Mouse (Mus musculus) neural tube, embryonic 11.5 days (tissue): ENCODE results near the gene Nfam1. TPM values are rescaled to one million over a fixed set of nuclear protein-coding genes. Genes with fewer than 3 reads are reported as not detected.

ENCODE experiments used
- ATAC-seq: fragments of 200-750 bp; cut with Nextera tagmentation; 2 replicates; pipeline ENCODE4 v1.8.0; 2017; ENCODE audit warnings: moderate number of reproducible peaks, mild to moderate bottlenecking, moderate TSS enrichment, moderate library complexity; ENCODE audit not compliant: insufficient read depth, low FRiP score, low TSS enrichment
- DNase-seq: peaks from one replicate; pipeline ENCODE4 v3.0.0-alpha.2; 2015; ENCODE audit warnings: low spot score
- H3K27ac ChIP-seq: fragments of 300-500 bp; sonication (generic); 2 replicates; pipeline ENCODE4 v1.5.1; 2014; ENCODE audit warnings: low read depth, mild to moderate bottlenecking, low read length
- H3K27me3 ChIP-seq: fragments of 300-500 bp; sonication (generic); 2 replicates; pipeline ENCODE4 v1.6.1; 2014; ENCODE audit warnings: mild to moderate bottlenecking, low read length, mixed read lengths; ENCODE audit not compliant: control insufficient read depth, insufficient read depth
- H3K36me3 ChIP-seq: fragments of 300-500 bp; sonication (generic); 2 replicates; pipeline ENCODE4 v1.6.1; 2014; ENCODE audit warnings: mild to moderate bottlenecking, low read length, moderate library complexity, mixed read lengths; ENCODE audit not compliant: control insufficient read depth, insufficient read depth
- H3K4me1 ChIP-seq: fragments of 300-500 bp; sonication (generic); 2 replicates; pipeline ENCODE4 v1.6.1; 2014; ENCODE audit warnings: low read length, mixed read lengths; ENCODE audit not compliant: control insufficient read depth, insufficient read depth
- H3K4me2 ChIP-seq: fragments of 300-500 bp; sonication (generic); 2 replicates; pipeline ENCODE4 v1.6.1; 2014; ENCODE audit warnings: low read depth, mild to moderate bottlenecking, moderate library complexity
- H3K4me3 ChIP-seq: fragments of 300-500 bp; sonication (generic); 2 replicates; pipeline ENCODE4 v1.5.1; 2014; ENCODE audit warnings: low read depth, low read length
- H3K9ac ChIP-seq: fragments of 300-500 bp; sonication (generic); 2 replicates; pipeline ENCODE4 v1.6.1; 2014; ENCODE audit warnings: mild to moderate bottlenecking, low read length
- H3K9me3 ChIP-seq: fragments of 300-500 bp; sonication (generic); 2 replicates; pipeline ENCODE4 v1.6.1; 2016; ENCODE audit warnings: low read length; ENCODE audit not compliant: control insufficient read depth
- WGBS: fragments of 180-500 bp; shearing (Covaris S2); extraction: QIAGEN DNeasy Blood & Tissue Kit; methylation state at CpG from one replicate; pipeline ENCODE4 v1.1.7; 2014; 5-methylcytosine and 5-hydroxymethylcytosine counted together
- polyA plus RNA-seq: library from polyadenylated mRNA; unstranded; fragments of >200 nt; fragmentation: Nextera tagmentation; extraction: Ambion mirVana; gene quantifications from 2 replicates; pipeline ENCODE4 v1.2.1, GENCODE M21; 2014

The Nfam1 gene
- polyA plus RNA-seq, 1 experiment from 2014 or later, result 3.0 TPM

- no peaks in the 10 kb centered on the region for H3K36me3 ChIP-seq
- no peak overlapping the region for H3K27ac ChIP-seq
- H3K4me3 ChIP-seq, result no peak overlapping the region
- 30% methylated on average over 15 of the region's 15 CpGs for WGBS
- H3K4me1 ChIP-seq, result peaks cover 20% of the 10 kb centered on the region
- ATAC-seq (no peak), DNase-seq (no peak)
- no peak overlapping the region for H3K9ac ChIP-seq
- no peaks in the 10 kb centered on the region for H3K9me3 ChIP-seq
- peaks cover 24% of the 10 kb centered on the region for H3K27me3 ChIP-seq
- peak overlapping the region; percentile 32; the same call in 1 of the 2 replicates for H3K4me2 ChIP-seq
Observed at GRCm38 (mm10) chr15:82981676-82982520, 51.2 kb downstream of the Nfam1 start.

GRCm38 (mm10) chr15:82979531-82979930, 53.6 kb downstream of the Nfam1 start:
- WGBS, result 83% methylated on average over 1 of the region's 1 CpGs
- peaks cover 8% of the 10 kb centered on the region for H3K27me3 ChIP-seq

GRCm38 (mm10) chr15:82974471-82974870, 58.6 kb downstream of the Nfam1 start:
- 0 out of 2 replicates have a peak, but pooled peaks cover 3% of the 10 kb centered on the region for H3K27me3 ChIP-seq
- no peaks in the 10 kb centered on the region for H3K36me3 ChIP-seq
- ATAC-seq (no peak), DNase-seq (no peak)
- H3K9ac ChIP-seq, result no peak overlapping the region
- H3K4me1 ChIP-seq, result peaks cover 7% of the 10 kb centered on the region
- WGBS, result 67% methylated on average over 1 of the region's 1 CpGs
- no peak overlapping the region for H3K4me2 ChIP-seq
- no peaks in the 10 kb centered on the region for H3K9me3 ChIP-seq
- H3K27ac ChIP-seq, result no peak overlapping the region
- no peak overlapping the region for H3K4me3 ChIP-seq

More at GRCm38 (mm10) chr15:82979531-82979930, 53.6 kb downstream of the Nfam1 start:
- Histone ChIP-seq H3K4me3 (no peak overlapping the region), H3K27ac (no peak overlapping the region), H3K9me3 (no peaks in the 10 kb centered on the region), H3K36me3 (no peaks in the 10 kb centered on the region), H3K4me1 (peaks cover 18% of the 10 kb centered on the region), H3K9ac (no peak overlapping the region), H3K4me2 (no peak overlapping the region)
- ATAC-seq, result no peak
- DNase-seq, result no peak

GRCm38 (mm10) chr15:82969206-82969721, 63.8 kb downstream of the Nfam1 start:
- no peak for ATAC-seq
- 22% methylated on average over 6 of the region's 6 CpGs for WGBS
- Histone ChIP-seq H3K27me3 (peaks cover 44% of the 10 kb centered on the region), H3K4me3 (no peak overlapping the region), H3K4me1 (peaks cover 25% of the 10 kb centered on the region), H3K4me2 (no peak overlapping the region), H3K9ac (no peak overlapping the region), H3K9me3 (no peaks in the 10 kb centered on the region), H3K27ac (peak overlapping the region; percentile 67; the same call in 1 of the 2 replicates), H3K36me3 (no peaks in the 10 kb centered on the region)
- DNase-seq, result no peak

- no peak overlapping the region for H3K4me3 ChIP-seq
- no peaks in the 10 kb centered on the region for H3K9me3 ChIP-seq
- peaks cover 45% of the 10 kb centered on the region for H3K27me3 ChIP-seq
- H3K4me1 ChIP-seq, result peaks cover 27% of the 10 kb centered on the region
- H3K4me2 ChIP-seq, result peak overlapping the region; percentile 37
- peak; percentile 78 for ATAC-seq
- H3K9ac ChIP-seq, result peak overlapping the region; percentile 38; the same call in 1 of the 2 replicates
- peak overlapping the region; percentile 67 for H3K27ac ChIP-seq
- WGBS, result under 1% methylated on average over 21 of the region's 22 CpGs
- H3K36me3 ChIP-seq, result no peaks in the 10 kb centered on the region
- peak; percentile 81 for DNase-seq
Observed at GRCm38 (mm10) chr15:82968449-82968848, 64.7 kb downstream of the Nfam1 start.

- DNase-seq (no peak), ATAC-seq (no peak)
- peak overlapping the region; percentile 37 for H3K4me2 ChIP-seq
- 26% methylated on average over 6 of the region's 6 CpGs for WGBS
- peak overlapping the region; percentile 67 for H3K27ac ChIP-seq
- no peak overlapping the region for H3K9ac ChIP-seq
- H3K36me3 ChIP-seq, result no peaks in the 10 kb centered on the region
- H3K4me3 ChIP-seq, result no peak overlapping the region
- H3K27me3 ChIP-seq, result peaks cover 48% of the 10 kb centered on the region
- H3K9me3 ChIP-seq, result no peaks in the 10 kb centered on the region
- peaks cover 27% of the 10 kb centered on the region for H3K4me1 ChIP-seq
Observed at GRCm38 (mm10) chr15:82967947-82968346, 65.2 kb downstream of the Nfam1 start.

- Histone ChIP-seq H3K4me1 (peaks cover 53% of the 10 kb centered on the region), H3K9ac (no peak overlapping the region), H3K4me2 (no peak overlapping the region), H3K36me3 (no peaks in the 10 kb centered on the region), H3K4me3 (no peak overlapping the region), H3K27me3 (peaks cover 74% of the 10 kb centered on the region), H3K9me3 (no peaks in the 10 kb centered on the region), H3K27ac (no peak overlapping the region)
- ATAC-seq (no peak), DNase-seq (no peak)
- 70% methylated on average over 14 of the region's 14 CpGs for WGBS
Observed at GRCm38 (mm10) chr15:82964266-82964825, 68.8 kb downstream of the Nfam1 start.

- DNase-seq (no peak), ATAC-seq (no peak)
- peak overlapping the region; percentile 47; the same call in 1 of the 2 replicates for H3K9ac ChIP-seq
- H3K4me1 ChIP-seq, result peaks cover 48% of the 10 kb centered on the region
- peak overlapping the region; percentile 70 for H3K4me2 ChIP-seq
- peak overlapping the region; percentile 47 for H3K4me3 ChIP-seq
- H3K36me3 ChIP-seq, result no peaks in the 10 kb centered on the region
- 3% methylated on average over 4 of the region's 82 CpGs for WGBS
- no peaks in the 10 kb centered on the region for H3K9me3 ChIP-seq
- peak overlapping the region; percentile 62; the same call in 1 of the 2 replicates for H3K27ac ChIP-seq
- peaks cover 74% of the 10 kb centered on the region for H3K27me3 ChIP-seq
Observed at GRCm38 (mm10) chr15:82963556-82964156, 69.5 kb downstream of the Nfam1 start.
